Mouse (Mus musculus): ENCODE results near the gene Gm10964.

Gm10964 gene

GRCm38 (mm10) chr3:103734696-103735519 lies 4.3 kb upstream of the Gm10964 start:
- in situ Hi-C loops (cut with MboI, MseI): loop anchor here (5.0 kb wide), 2 partner anchors 108 to 303 kb away; no protein-coding TSS in a partner anchor

- in situ Hi-C loops (cut with MboI, MseI): loop anchor here (5.0 kb wide), 2 partner anchors 109 to 304 kb away; no protein-coding TSS in a partner anchor
Observed at GRCm38 (mm10) chr3:103735776-103736600, 3.2 kb upstream of the Gm10964 start.

- in situ Hi-C loops (cut with MboI, MseI): loop anchor here (5.0 kb wide), 2 partner anchors 110 to 305 kb away; no protein-coding TSS in a partner anchor
Observed at GRCm38 (mm10) chr3:103737061-103737754, 2.0 kb upstream of the Gm10964 start.

- in situ Hi-C loops (cut with MboI, MseI): loop anchor here (5.0 kb wide), 2 partner anchors 111 to 306 kb away; no protein-coding TSS in a partner anchor
Observed at GRCm38 (mm10) chr3:103737778-103738571, 1.2 kb upstream of the Gm10964 start, which contains the start of gene Olfml3. Gene Olfml3 (minus strand): TSS chr3:103738001.

GRCm38 (mm10) chr3:103740342-103740741 lies 1.2 kb downstream of the Gm10964 start:
- in situ Hi-C loops (cut with MboI, MseI): no loop called here

GRCm38 (mm10) chr3:103743208-103743607 lies 4.0 kb downstream of the Gm10964 start:
- in situ Hi-C loops (cut with MboI, MseI): no loop called here

- in situ Hi-C loops (cut with MboI, MseI): no loop called here
Observed at GRCm38 (mm10) chr3:103745001-103745770, 6.0 kb downstream of the Gm10964 start.

GRCm38 (mm10) chr3:103746711-103747110 lies 7.5 kb downstream of the Gm10964 start:
- in situ Hi-C loops (cut with MboI, MseI): no loop called here

GRCm38 (mm10) chr3:103751558-103751957 lies 12.4 kb downstream of the Gm10964 start:
- in situ Hi-C loops (cut with MboI, MseI): loop anchor here in 1 of 2 experiments (10.0 kb wide), 1 partner anchor 1913 kb away; no protein-coding TSS in a partner anchor

GRCm38 (mm10) chr3:103755351-103755750 lies 16.2 kb downstream of the Gm10964 start:
- in situ Hi-C loops (cut with MboI, MseI): loop anchor here in 1 of 2 experiments (10.0 kb wide), 1 partner anchor 1909 kb away; no protein-coding TSS in a partner anchor

- in situ Hi-C loops (cut with MboI, MseI): loop anchor here in 1 of 2 experiments (10.0 kb wide), 1 partner anchor 1908 kb away; no protein-coding TSS in a partner anchor
Observed at GRCm38 (mm10) chr3:103756920-103757319, 17.8 kb downstream of the Gm10964 start.

- in situ Hi-C loops (cut with MboI, MseI): loop anchor here in 1 of 2 experiments (10.0 kb wide), 1 partner anchor 1906 kb away; no protein-coding TSS in a partner anchor
Observed at GRCm38 (mm10) chr3:103758456-103758855, 19.3 kb downstream of the Gm10964 start.

- in situ Hi-C loops (cut with MboI, MseI): loop anchor here in 1 of 2 experiments (10.0 kb wide), 1 partner anchor 1905 kb away; no protein-coding TSS in a partner anchor
Observed at GRCm38 (mm10) chr3:103759261-103759970, 20.2 kb downstream of the Gm10964 start.

GRCm38 (mm10) chr3:103766789-103767188 lies 27.6 kb downstream of the Gm10964 start:
- in situ Hi-C loops (cut with MboI, MseI): no loop called here

- in situ Hi-C loops (cut with MboI, MseI): no loop called here
Observed at GRCm38 (mm10) chr3:103771531-103772130, 32.5 kb downstream of the Gm10964 start.

- in situ Hi-C loops (cut with MboI, MseI): no loop called here
Observed at GRCm38 (mm10) chr3:103772846-103773245, 33.7 kb downstream of the Gm10964 start.

GRCm38 (mm10) chr3:103773508-103773907 lies 34.3 kb downstream of the Gm10964 start:
- in situ Hi-C loops (cut with MboI, MseI): no loop called here

- in situ Hi-C loops (cut with MboI, MseI): no loop called here
Observed at GRCm38 (mm10) chr3:103774009-103774408, 34.8 kb downstream of the Gm10964 start.

All from T-helper 17 cell (primary cell).